Mouse (Mus musculus) monocyte, adult 2 months (primary cell): ENCODE data around the gene Olfr30.
"Not testable (repeated sequence)": the region's sequence is repeated elsewhere in the genome, so short reads cannot be mapped to it uniquely, and the experiment has no call there.

ENCODE experiments used
- DNase-seq, 2 experiments: peaks; one replicate each; pipeline ENCODE4 v3.0.0; 2022; ENCODE audit warnings: low spot score in 2 of 2, low read depth in 1 of 2

Olfr30 gene

GRCm38 (mm10) chr11:58462170-58462569 lies at the start of gene Olfr30:
Olfr30 (minus strand) TSS chr11:58462270.
- no peak for DNase-seq

- not testable (repeated sequence) for DNase-seq
Observed at GRCm38 (mm10) chr11:58509058-58509457, 47.0 kb upstream of the Olfr30 start.

- not testable (repeated sequence) for DNase-seq
Observed at GRCm38 (mm10) chr11:58502472-58502871, 40.4 kb upstream of the Olfr30 start, which contains the start of gene Olfr331. Olfr331 (minus strand) TSS chr11:58502572.

- no peak for DNase-seq
Observed at GRCm38 (mm10) chr11:58499290-58499689, 37.2 kb upstream of the Olfr30 start.

- no peak for DNase-seq
Observed at GRCm38 (mm10) chr11:58498761-58499160, 36.7 kb upstream of the Olfr30 start.

- no peak for DNase-seq
Observed at GRCm38 (mm10) chr11:58492455-58492854, 30.4 kb upstream of the Olfr30 start, which contains the start of gene Olfr332. Olfr332 (minus strand) TSS chr11:58492555.

- no peak for DNase-seq
Observed at GRCm38 (mm10) chr11:58453592-58453991, 8.5 kb downstream of the Olfr30 start.

- DNase-seq, result no peak
Observed at GRCm38 (mm10) chr11:58452759-58453158, 9.3 kb downstream of the Olfr30 start, which contains the start of gene Lypd9. Lypd9 (minus strand) TSS chr11:58452923.

- DNase-seq, result no peak
Observed at GRCm38 (mm10) chr11:58437866-58438265, 24.2 kb downstream of the Olfr30 start.

GRCm38 (mm10) chr11:58432259-58432658 lies 29.8 kb downstream of the Olfr30 start, which contains the start of gene Gm12253:
Gm12253 (plus strand) TSS chr11:58432559.
- DNase-seq, result no peak

GRCm38 (mm10) chr11:58420815-58421214 lies 41.3 kb downstream of the Olfr30 start, which contains the start of gene 1810065E05Rik:
1810065E05Rik (plus strand) TSS chr11:58421111.
- no peak for DNase-seq

- no peak for DNase-seq
Observed at GRCm38 (mm10) chr11:58418336-58418735, 43.7 kb downstream of the Olfr30 start.

- no peak for DNase-seq
Observed at GRCm38 (mm10) chr11:58408066-58408465, 54.0 kb downstream of the Olfr30 start.
